7 mouse cellular contexts compared by ENCODE assay signal in genomic region chr5:142906532-142907047, GRCm38 (mm10). TPM values are rescaled to one million over a fixed set of nuclear protein-coding genes. Genes with fewer than 3 reads are reported as not detected.
DNase-seq lines count a peak whose midpoint lies in the region; ATAC-seq lines count a peak whose summit lies in the region.

TSS of gene Actb (minus strand) at chr5:142906754.

- intact Hi-C loops in gastrocnemius, postnatal 36 days (cut with DNase I), result no loop called here
- intact Hi-C loops in left cerebral cortex, postnatal 25 days (cut with DNase I), result loop anchor here (1.0 kb wide), 2 partner anchors 23 to 55 kb away; no protein-coding TSS in a partner anchor

- WGBS in intestine, embryonic 15.5 days, result under 1% methylated on average over 40 of the region's 41 CpGs
- WGBS in midbrain, embryonic 10.5 days, result under 1% methylated on average over 41 of the region's 41 CpGs

- H3K9ac ChIP-seq in intestine, embryonic 15.5 days, result peak within 1 kb of the TSS; percentile 100

- no peaks in the 10 kb centered on the region for H3K27me3 ChIP-seq in intestine, embryonic 15.5 days (replicated peaks)
- peaks cover 8% of the 10 kb centered on the region; the same call in 1 of the 2 replicates for H3K27me3 ChIP-seq in midbrain, embryonic 10.5 days (ENCODE audit: low read depth, poor library complexity, severe bottlenecking)

- peaks cover 29% of the 10 kb centered on the region for H3K36me3 ChIP-seq in intestine, embryonic 15.5 days
- peaks cover 41% of the 10 kb centered on the region for H3K36me3 ChIP-seq in midbrain, embryonic 10.5 days

- peak within 1 kb of the TSS; percentile 94 for H3K4me3 ChIP-seq in intestine, embryonic 15.5 days (replicated peaks)
- H3K4me3 ChIP-seq in midbrain, embryonic 10.5 days, result peak within 1 kb of the TSS; percentile 100

- H3K9me3 ChIP-seq in intestine, embryonic 15.5 days, result no peaks in the 10 kb centered on the region
- no peaks in the 10 kb centered on the region for H3K9me3 ChIP-seq in midbrain, embryonic 10.5 days (replicated peaks)

- DNase-seq in adrenal gland, adult 18-20 months (ENCODE audit: low spot score in 2 of 2), result peak; percentile 99
- peak; percentile 98 for DNase-seq in embryo, embryonic 11 days
- DNase-seq in gastrocnemius, postnatal 36 days, result peak; percentile 97
- peak; percentile 97 for DNase-seq in left cerebral cortex, postnatal 25 days (ENCODE audit: low spot score in 2 of 2)
- peak; percentile 95 for DNase-seq in midbrain, embryonic 10.5 days (ENCODE audit: low spot score)
- peak; percentile 96 for DNase-seq in right cerebral cortex, postnatal 4 days

- H3K27ac ChIP-seq in intestine, embryonic 15.5 days, result peak within 1 kb of the TSS; percentile 100
- H3K27ac ChIP-seq in midbrain, embryonic 10.5 days (replicated peaks), result peak within 1 kb of the TSS; percentile 100

- H3K4me2 ChIP-seq in intestine, embryonic 15.5 days (replicated peaks), result peak within 1 kb of the TSS; percentile 72

- ATAC-seq in intestine, embryonic 15.5 days, result peak; percentile 63

- H3K4me1 ChIP-seq in intestine, embryonic 15.5 days (replicated peaks), result peaks cover 55% of the 10 kb centered on the region
- peaks cover 51% of the 10 kb centered on the region for H3K4me1 ChIP-seq in midbrain, embryonic 10.5 days

RNA-seq across cellular contexts. Expression of gene Actb, which starts in this region (rescaled TPM):
- total RNA-seq in adrenal gland, adult 18-20 months (2021), result 1,000 to 10,000 TPM; 2,759 to 3,567 TPM
- 100 to 1,000 TPM; 427 to 440 TPM for total RNA-seq in gastrocnemius, postnatal 36 days (2021)
- 14,579 and 17,104 TPM in 2 replicates for polyA plus RNA-seq in intestine, embryonic 15.5 days (2015; fragmentation: Nextera tagmentation; extraction: Ambion mirVana)
- total RNA-seq in left cerebral cortex, postnatal 25 days (2021), result 1,000 to 10,000 TPM; 2,451 to 2,479 TPM
- 12,690 and 13,877 TPM in 2 replicates for polyA plus RNA-seq in midbrain, embryonic 10.5 days (2016; fragmentation: Nextera tagmentation; extraction: Ambion mirVana)

Comparison
In these comparisons a context has a peak if more than half of its experiments do, and no peak if none do; other contexts are left out.
1. Peak in every context shown above with its lines: DNase-seq, ATAC-seq, H3K4me3 ChIP-seq and H3K27ac ChIP-seq.
2. RNA of gene Actb (total RNA-seq): 2,759 to 3,567 TPM in adrenal gland, adult 18-20 months and 2,451 to 2,479 TPM in left cerebral cortex, postnatal 25 days; 427 to 440 TPM in gastrocnemius, postnatal 36 days; every median in the first group is over 4 times any median in the second.